Comparison of ENCODE assay signal across 8 mouse cellular contexts in genomic region chr17:63575316-63576007, GRCm38 (mm10).
A peak's percentile ranks its signal among the peaks of the same experiment; 100 is the strongest.
DNase-seq lines count a peak whose midpoint lies in the region; ATAC-seq and TF ChIP-seq lines count a peak whose summit lies in the region.

No protein-coding gene starts in this region.

- no peak overlapping the region for H3K4me2 ChIP-seq in heart, postnatal 0 days (ENCODE audit: low read depth, low read length)
- no peak overlapping the region for H3K4me2 ChIP-seq in forebrain, embryonic 12.5 days

- intact Hi-C loops in heart, postnatal 25 days (cut with DNase I) = loop anchor here (10.0 kb wide), 1 partner anchor 799 kb away; no protein-coding TSS in a partner anchor
- intact Hi-C loops in left cerebral cortex, postnatal 14 days (cut with DNase I) = loop anchor here (10.0 kb wide), 2 partner anchors 1029 to 1989 kb away; partner anchors contain the start of gene Man2a1

- peak; percentile 55 for TF ChIP-seq CTCF in heart, postnatal 0 days (IDR thresholded peaks at IDR 0.05; ENCODE audit: low read depth)

- H3K4me1 ChIP-seq in heart, postnatal 0 days (ENCODE audit: control insufficient read depth, insufficient read depth) = no peaks in the 10 kb centered on the region
- no peaks in the 10 kb centered on the region for H3K4me1 ChIP-seq in forebrain, embryonic 12.5 days

- no peak overlapping the region for H3K27ac ChIP-seq in heart, postnatal 0 days (ENCODE audit: low read depth)
- no peak overlapping the region for H3K27ac ChIP-seq in forebrain, embryonic 12.5 days

- TF ChIP-seq EP300 in heart, postnatal 0 days (IDR thresholded peaks at IDR 0.05; ENCODE audit: low read depth) = no peak

- H3K27me3 ChIP-seq in heart, postnatal 0 days (ENCODE audit: control insufficient read depth, insufficient read depth, low read length) = no peaks in the 10 kb centered on the region
- no peaks in the 10 kb centered on the region for H3K27me3 ChIP-seq in forebrain, embryonic 12.5 days

- no peaks in the 10 kb centered on the region for H3K9me3 ChIP-seq in heart, postnatal 0 days (replicated peaks; ENCODE audit: control insufficient read depth, low read length)
- H3K9me3 ChIP-seq in forebrain, embryonic 12.5 days = no peaks in the 10 kb centered on the region

- H3K9ac ChIP-seq in heart, postnatal 0 days (replicated peaks; ENCODE audit: low read depth, low read length) = no peak overlapping the region
- no peak overlapping the region for H3K9ac ChIP-seq in forebrain, embryonic 12.5 days

- no peaks in the 10 kb centered on the region for H3K36me3 ChIP-seq in heart, postnatal 0 days (replicated peaks; ENCODE audit: control insufficient read depth, insufficient read depth, low read length)
- no peaks in the 10 kb centered on the region for H3K36me3 ChIP-seq in forebrain, embryonic 12.5 days (replicated peaks)

- DNase-seq in heart, postnatal 0 days (ENCODE audit: low spot score) = peak; percentile 6
- DNase-seq in heart, postnatal 25 days (ENCODE audit: low spot score) = no peak
- DNase-seq in adrenal gland, postnatal 25 days = peak; percentile 17
- DNase-seq in kidney, adult 11 months = peak; percentile 3
- DNase-seq in left cerebral cortex, postnatal 14 days (ENCODE audit: low spot score in 2 of 2) = peak; percentile 71 to 72
- DNase-seq in retina, postnatal 7 days (ENCODE audit: low read depth, low spot score) = peak; percentile 57
- no peak for DNase-seq in B cell, adult 2 months

- WGBS in heart, postnatal 0 days = 65% methylated on average over 4 of the region's 4 CpGs
- WGBS in forebrain, embryonic 12.5 days = 66% methylated on average over 4 of the region's 4 CpGs

- no peak for ATAC-seq in heart, postnatal 0 days (ENCODE audit: insufficient read depth, low read depth)
- peak; percentile 67 for ATAC-seq in forebrain, embryonic 12.5 days (ENCODE audit: low FRiP score)

- no peak overlapping the region for H3K4me3 ChIP-seq in heart, postnatal 0 days (ENCODE audit: low read depth, low read length)
- H3K4me3 ChIP-seq in forebrain, embryonic 12.5 days (replicated peaks) = no peak overlapping the region

Comparison
In these comparisons a context has a peak if more than half of its experiments do, and no peak if none do; other contexts are left out.
1. DNase-seq: peak in heart, postnatal 0 days (single experiment), adrenal gland, postnatal 25 days (single experiment), kidney, adult 11 months (single experiment), left cerebral cortex, postnatal 14 days (2 of 2) and retina, postnatal 7 days (single experiment); none in heart, postnatal 25 days (single experiment) and B cell, adult 2 months (0 of 2).